Mouse (Mus musculus): ENCODE results near the gene Ercc2. TPM values are rescaled to one million over a fixed set of nuclear protein-coding genes. Genes with fewer than 3 reads are reported as not detected.

Ercc2 gene
- polyA plus RNA-seq, 1 experiment from 2014 or later, result 17.4 TPM

DNA sequence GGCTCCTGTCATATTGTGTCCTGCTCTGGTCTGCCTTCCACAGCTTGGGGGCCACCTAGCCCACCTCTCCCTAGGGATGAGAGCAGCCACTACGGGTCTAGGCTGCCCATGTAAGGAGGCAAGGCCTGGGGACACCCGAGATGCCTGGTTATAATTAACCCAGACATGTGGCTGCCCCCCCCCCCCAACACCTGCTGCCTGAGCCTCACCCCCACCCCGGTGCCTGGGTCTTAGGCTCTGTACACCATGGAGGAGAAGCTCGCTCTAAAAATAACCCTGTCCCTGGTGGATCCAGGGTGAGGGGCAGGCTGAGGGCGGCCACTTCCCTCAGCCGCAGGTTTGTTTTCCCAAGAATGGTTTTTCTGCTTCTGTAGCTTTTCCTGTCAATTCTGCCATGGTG is 27.9 kb downstream of the Ercc2 start:
- no peak overlapping the region for H3K27ac ChIP-seq (ENCODE audit: low read length)
- no peaks in the 10 kb centered on the region for H3K36me3 ChIP-seq (ENCODE audit: control insufficient read depth, insufficient read depth, low read length)
- 45% methylated on average over 6 of the region's 6 CpGs for WGBS
- no peak overlapping the region for H3K4me3 ChIP-seq (ENCODE audit: low read length)
- H3K27me3 ChIP-seq (ENCODE audit: control insufficient read depth, insufficient read depth, low read depth, low read length), result peaks cover 7% of the 10 kb centered on the region
- no peak for ATAC-seq (ENCODE audit: low read depth)
- no peaks in the 10 kb centered on the region for H3K4me1 ChIP-seq (replicated peaks; ENCODE audit: control insufficient read depth, insufficient read depth, low read length)
- no peak overlapping the region for H3K9ac ChIP-seq (ENCODE audit: low read length)
- H3K9me3 ChIP-seq (ENCODE audit: control insufficient read depth, low read length), result 0 out of 2 replicates have a peak, but pooled peaks cover 3% of the 10 kb centered on the region
- H3K4me2 ChIP-seq (ENCODE audit: low read depth, low read length), result no peak overlapping the region

DNA sequence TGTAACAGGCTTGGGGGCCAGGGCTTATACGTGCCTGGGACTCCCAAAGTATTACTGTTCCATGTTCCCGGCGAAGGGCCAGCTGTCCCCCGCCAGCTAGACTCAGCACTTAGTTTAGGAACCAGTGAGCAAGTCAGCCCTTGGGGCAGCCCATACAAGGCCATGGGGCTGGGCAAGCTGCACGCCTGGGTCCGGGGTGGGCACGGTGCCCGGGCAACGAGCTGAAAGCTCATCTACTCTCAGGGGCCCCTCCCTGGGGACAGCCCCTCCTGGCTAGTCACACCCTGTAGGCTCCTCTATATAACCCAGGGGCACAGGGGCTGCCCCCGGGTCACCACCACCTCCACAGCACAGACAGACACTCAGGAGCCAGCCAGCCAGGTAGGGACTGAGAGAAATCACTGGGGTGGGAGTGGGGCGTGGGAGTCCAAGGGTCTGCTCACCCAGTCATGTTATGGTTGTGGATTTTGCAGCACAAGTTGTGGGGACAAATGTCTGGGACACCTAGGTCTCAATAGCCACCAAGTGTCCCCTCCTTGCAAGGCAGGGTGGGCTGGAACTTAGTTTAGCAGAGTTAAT is 29.0 kb downstream of the Ercc2 start:
- no peaks in the 10 kb centered on the region for H3K36me3 ChIP-seq (ENCODE audit: control insufficient read depth, insufficient read depth, low read length)
- WGBS, result 65% methylated on average over 11 of the region's 11 CpGs
- H3K4me2 ChIP-seq (ENCODE audit: low read depth, low read length), result no peak overlapping the region
- no peak overlapping the region for H3K9ac ChIP-seq (ENCODE audit: low read length)
- H3K4me1 ChIP-seq (replicated peaks; ENCODE audit: control insufficient read depth, insufficient read depth, low read length), result no peaks in the 10 kb centered on the region
- H3K4me3 ChIP-seq (ENCODE audit: low read length), result no peak overlapping the region
- H3K9me3 ChIP-seq (ENCODE audit: control insufficient read depth, low read length), result 0 out of 2 replicates have a peak, but pooled peaks cover 3% of the 10 kb centered on the region
- peak; percentile 23; the same call in 1 of the 2 replicates for ATAC-seq (ENCODE audit: low read depth)
- H3K27ac ChIP-seq (ENCODE audit: low read length), result no peak overlapping the region
- no peaks in the 10 kb centered on the region for H3K27me3 ChIP-seq (ENCODE audit: control insufficient read depth, insufficient read depth, low read depth, low read length)

DNA sequence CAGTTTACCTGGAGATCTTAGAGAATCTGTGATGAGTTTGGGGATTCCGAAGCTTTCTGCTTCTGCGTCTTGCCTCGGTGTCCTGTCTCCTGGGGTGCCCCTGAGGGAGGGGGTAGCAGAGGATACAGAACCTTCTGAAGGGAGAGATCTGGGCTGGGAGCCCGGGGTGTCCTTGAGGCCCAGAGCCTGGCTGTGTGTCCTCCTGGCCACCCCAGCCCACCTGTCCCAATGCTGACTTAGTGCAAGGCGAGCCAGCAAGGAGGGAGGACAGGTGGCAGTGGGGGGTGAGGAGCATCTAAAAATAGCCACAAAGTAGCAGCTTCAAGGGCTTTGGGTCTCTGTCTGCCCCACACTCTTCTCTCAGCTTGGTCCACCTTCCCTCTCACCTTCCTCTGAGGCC is 30.0 kb downstream of the Ercc2 start:
- Histone ChIP-seq H3K4me2 (ENCODE audit: low read depth, low read length) (no peak overlapping the region), H3K27me3 (ENCODE audit: control insufficient read depth, insufficient read depth, low read depth, low read length) (no peaks in the 10 kb centered on the region), H3K27ac (ENCODE audit: low read length) (no peak overlapping the region), H3K4me3 (ENCODE audit: low read length) (no peak overlapping the region), H3K9me3 (ENCODE audit: control insufficient read depth, low read length) (0 out of 2 replicates have a peak, but pooled peaks cover 3% of the 10 kb centered on the region), H3K36me3 (ENCODE audit: control insufficient read depth, insufficient read depth, low read length) (no peaks in the 10 kb centered on the region), H3K9ac (ENCODE audit: low read length) (no peak overlapping the region), H3K4me1 (replicated peaks; ENCODE audit: control insufficient read depth, insufficient read depth, low read length) (no peaks in the 10 kb centered on the region)
- no peak for ATAC-seq (ENCODE audit: low read depth)
- WGBS, result 66% methylated on average over 5 of the region's 5 CpGs

DNA sequence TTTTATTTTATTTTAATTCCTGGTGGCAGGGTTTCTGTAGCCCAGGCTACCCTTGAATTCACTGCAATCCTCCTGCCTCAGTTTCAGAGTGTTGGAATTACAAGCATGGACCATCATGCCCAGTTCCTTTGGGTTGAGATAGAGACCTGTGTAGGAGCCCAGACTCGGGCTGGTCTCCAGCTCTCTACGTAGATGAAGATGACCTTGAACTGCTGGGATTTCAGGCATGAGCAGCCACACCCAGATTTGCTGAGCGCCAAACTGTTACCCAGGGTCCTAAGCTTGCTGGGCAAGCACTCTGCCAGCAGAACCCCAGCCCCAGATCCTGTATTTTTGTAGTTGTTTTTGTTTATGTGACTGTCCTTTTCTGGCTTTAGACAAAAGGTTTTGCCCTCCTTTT is 31.7 kb downstream of the Ercc2 start:
- 86% methylated on average over 3 of the region's 3 CpGs for WGBS
- H3K9me3 ChIP-seq (ENCODE audit: control insufficient read depth, low read length), result 0 out of 2 replicates have a peak, but pooled peaks cover 3% of the 10 kb centered on the region
- no peaks in the 10 kb centered on the region for H3K4me1 ChIP-seq (replicated peaks; ENCODE audit: control insufficient read depth, insufficient read depth, low read length)
- H3K27ac ChIP-seq (ENCODE audit: low read length), result no peak overlapping the region
- H3K4me3 ChIP-seq (ENCODE audit: low read length), result no peak overlapping the region
- no peaks in the 10 kb centered on the region for H3K36me3 ChIP-seq (ENCODE audit: control insufficient read depth, insufficient read depth, low read length)
- no peak overlapping the region for H3K4me2 ChIP-seq (ENCODE audit: low read depth, low read length)
- H3K9ac ChIP-seq (ENCODE audit: low read length), result no peak overlapping the region
- ATAC-seq (ENCODE audit: low read depth), result no peak
- H3K27me3 ChIP-seq (ENCODE audit: control insufficient read depth, insufficient read depth, low read depth, low read length), result peaks cover 2% of the 10 kb centered on the region; the same call in 1 of the 2 replicates

DNA sequence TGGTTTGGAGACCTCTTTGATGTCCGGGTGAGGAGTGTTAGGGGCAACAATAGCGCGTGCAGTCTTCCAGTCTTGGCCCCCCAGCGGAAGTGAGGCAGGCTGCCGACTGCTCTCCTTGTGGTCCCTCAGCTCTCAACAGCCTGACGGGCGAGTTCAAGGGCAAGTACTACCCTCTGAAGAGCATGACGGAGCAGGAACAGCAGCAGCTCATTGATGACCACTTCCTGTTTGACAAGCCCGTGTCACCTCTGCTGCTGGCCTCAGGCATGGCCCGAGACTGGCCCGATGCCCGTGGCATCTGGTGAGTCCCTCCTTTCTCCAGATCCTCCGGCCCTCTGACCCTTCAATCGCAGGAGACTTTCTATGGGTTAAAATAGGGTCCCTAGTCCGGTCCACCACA is 34.8 kb downstream of the Ercc2 start:
- H3K4me3 ChIP-seq (ENCODE audit: low read length), result no peak overlapping the region
- H3K4me2 ChIP-seq (ENCODE audit: low read depth, low read length), result no peak overlapping the region
- H3K27ac ChIP-seq (ENCODE audit: low read length), result no peak overlapping the region
- no peak for ATAC-seq (ENCODE audit: low read depth)
- WGBS, result 38% methylated on average over 15 of the region's 15 CpGs
- H3K27me3 ChIP-seq (ENCODE audit: control insufficient read depth, insufficient read depth, low read depth, low read length), result peaks cover 12% of the 10 kb centered on the region
- no peak overlapping the region for H3K9ac ChIP-seq (ENCODE audit: low read length)
- 0 out of 2 replicates have a peak, but pooled peaks cover 3% of the 10 kb centered on the region for H3K9me3 ChIP-seq (ENCODE audit: control insufficient read depth, low read length)
- H3K4me1 ChIP-seq (replicated peaks; ENCODE audit: control insufficient read depth, insufficient read depth, low read length), result no peaks in the 10 kb centered on the region; the same call in 1 of the 2 replicates
- H3K36me3 ChIP-seq (ENCODE audit: control insufficient read depth, insufficient read depth, low read length), result no peaks in the 10 kb centered on the region

DNA sequence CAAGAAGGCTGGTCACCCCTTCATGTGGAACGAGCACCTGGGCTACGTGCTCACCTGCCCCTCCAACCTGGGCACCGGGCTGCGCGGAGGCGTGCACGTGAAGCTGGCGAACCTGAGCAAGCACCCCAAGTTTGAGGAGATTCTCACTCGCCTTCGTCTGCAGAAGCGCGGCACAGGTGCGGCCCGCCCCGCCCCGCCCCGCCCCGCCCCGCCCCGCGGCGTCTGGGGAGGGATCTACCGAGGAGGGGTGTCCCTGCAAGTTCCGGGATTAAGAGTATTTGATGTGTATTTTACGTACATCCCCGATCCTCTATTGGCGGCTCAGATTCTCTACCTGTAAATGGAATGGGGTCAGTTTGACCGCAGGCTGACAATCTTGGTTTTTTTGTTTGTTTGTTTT is 38.3 kb downstream of the Ercc2 start:
- Histone ChIP-seq H3K27me3 (ENCODE audit: control insufficient read depth, insufficient read depth, low read depth, low read length) (peaks cover 12% of the 10 kb centered on the region), H3K27ac (ENCODE audit: low read length) (no peak overlapping the region), H3K9ac (ENCODE audit: low read length) (no peak overlapping the region), H3K9me3 (ENCODE audit: control insufficient read depth, low read length) (no peaks in the 10 kb centered on the region), H3K4me1 (replicated peaks; ENCODE audit: control insufficient read depth, insufficient read depth, low read length) (no peaks in the 10 kb centered on the region; the same call in 1 of the 2 replicates), H3K36me3 (ENCODE audit: control insufficient read depth, insufficient read depth, low read length) (0 out of 2 replicates have a peak, but pooled peaks cover 3% of the 10 kb centered on the region), H3K4me3 (ENCODE audit: low read length) (no peak overlapping the region; the same call in 1 of the 2 replicates), H3K4me2 (ENCODE audit: low read depth, low read length) (peak overlapping the region; percentile 24)
- ATAC-seq (ENCODE audit: low read depth), result no peak
- 7% methylated on average over 28 of the region's 28 CpGs for WGBS

DNA sequence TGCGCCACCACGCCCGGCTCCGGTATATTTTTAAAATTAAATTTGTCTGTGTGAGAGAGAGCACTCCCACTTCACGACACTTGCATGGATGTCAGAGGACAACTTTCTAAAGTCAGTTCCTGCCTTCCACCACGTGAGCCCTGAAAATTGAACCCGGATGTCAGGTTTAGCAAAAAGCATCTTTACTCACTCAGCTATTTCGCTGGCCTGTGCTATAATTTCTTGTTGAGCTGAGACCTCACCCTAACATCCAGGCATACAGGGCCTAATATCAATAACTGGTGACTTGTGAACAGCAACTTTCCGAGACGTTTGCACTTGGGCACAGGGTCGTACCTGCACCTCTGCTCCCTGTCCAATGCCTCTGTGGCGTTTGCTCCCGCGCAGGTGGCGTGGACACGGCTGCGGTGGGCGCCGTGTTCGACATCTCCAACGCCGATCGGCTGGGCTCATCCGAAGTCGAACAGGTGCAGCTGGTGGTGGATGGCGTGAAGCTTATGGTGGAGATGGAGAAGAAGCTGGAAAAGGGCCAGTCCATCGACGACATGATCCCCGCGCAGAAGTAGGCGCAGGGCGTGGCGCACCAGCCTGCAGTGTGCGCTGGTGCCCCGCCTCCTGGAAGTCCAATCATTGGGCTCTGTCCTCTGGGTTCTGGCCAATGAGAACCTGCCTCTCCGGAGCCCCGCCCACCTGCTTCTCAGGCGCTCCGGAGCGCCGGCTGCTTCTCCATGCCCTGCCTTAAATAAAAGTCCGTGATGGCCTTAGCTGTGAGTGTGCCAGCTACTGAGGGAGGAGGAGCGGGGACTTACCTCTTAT is 39.2 kb downstream of the Ercc2 start:
- no peak overlapping the region for H3K27ac ChIP-seq (ENCODE audit: low read length)
- H3K36me3 ChIP-seq (ENCODE audit: control insufficient read depth, insufficient read depth, low read length), result 0 out of 2 replicates have a peak, but pooled peaks cover 5% of the 10 kb centered on the region
- WGBS, result 11% methylated on average over 43 of the region's 43 CpGs
- no peak overlapping the region for H3K9ac ChIP-seq (ENCODE audit: low read length)
- no peaks in the 10 kb centered on the region; the same call in 1 of the 2 replicates for H3K4me1 ChIP-seq (replicated peaks; ENCODE audit: control insufficient read depth, insufficient read depth, low read length)
- H3K27me3 ChIP-seq (ENCODE audit: control insufficient read depth, insufficient read depth, low read depth, low read length), result peaks cover 12% of the 10 kb centered on the region
- H3K4me2 ChIP-seq (ENCODE audit: low read depth, low read length), result peak overlapping the region; percentile 61
- H3K4me3 ChIP-seq (ENCODE audit: low read length), result peak overlapping the region; percentile 38
- ATAC-seq (ENCODE audit: low read depth), result peak; percentile 97
- no peaks in the 10 kb centered on the region for H3K9me3 ChIP-seq (ENCODE audit: control insufficient read depth, low read length)

DNA sequence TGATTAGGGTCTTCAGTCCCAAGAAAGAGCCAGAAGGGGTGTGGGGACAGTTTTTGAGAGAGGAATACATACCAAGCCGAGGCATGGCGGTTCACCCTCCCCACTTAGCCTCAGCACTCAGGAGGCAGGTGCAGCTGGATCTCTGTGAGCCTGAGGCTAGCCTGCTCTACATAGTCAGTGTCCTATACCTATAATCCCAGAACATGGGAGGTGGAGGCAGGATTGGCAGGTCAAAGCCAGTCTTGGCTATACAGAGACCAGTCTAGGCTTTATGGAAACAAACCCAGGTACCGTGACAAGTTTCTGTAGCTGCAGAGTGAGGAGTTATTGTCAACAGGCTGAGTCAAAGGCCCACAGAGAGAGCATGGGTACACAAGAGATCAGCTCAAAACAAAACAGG is 41.3 kb downstream of the Ercc2 start:
- no peaks in the 10 kb centered on the region for H3K9me3 ChIP-seq (ENCODE audit: control insufficient read depth, low read length)
- WGBS, result 86% methylated on average over 3 of the region's 3 CpGs
- H3K4me2 ChIP-seq (ENCODE audit: low read depth, low read length), result no peak overlapping the region
- ATAC-seq (ENCODE audit: low read depth), result no peak
- no peak overlapping the region for H3K27ac ChIP-seq (ENCODE audit: low read length)
- H3K9ac ChIP-seq (ENCODE audit: low read length), result no peak overlapping the region
- peaks cover 21% of the 10 kb centered on the region; the same call in 1 of the 2 replicates for H3K36me3 ChIP-seq (ENCODE audit: control insufficient read depth, insufficient read depth, low read length)
- no peaks in the 10 kb centered on the region; the same call in 1 of the 2 replicates for H3K4me1 ChIP-seq (replicated peaks; ENCODE audit: control insufficient read depth, insufficient read depth, low read length)
- peaks cover 12% of the 10 kb centered on the region for H3K27me3 ChIP-seq (ENCODE audit: control insufficient read depth, insufficient read depth, low read depth, low read length)
- H3K4me3 ChIP-seq (ENCODE audit: low read length), result no peak overlapping the region

DNA sequence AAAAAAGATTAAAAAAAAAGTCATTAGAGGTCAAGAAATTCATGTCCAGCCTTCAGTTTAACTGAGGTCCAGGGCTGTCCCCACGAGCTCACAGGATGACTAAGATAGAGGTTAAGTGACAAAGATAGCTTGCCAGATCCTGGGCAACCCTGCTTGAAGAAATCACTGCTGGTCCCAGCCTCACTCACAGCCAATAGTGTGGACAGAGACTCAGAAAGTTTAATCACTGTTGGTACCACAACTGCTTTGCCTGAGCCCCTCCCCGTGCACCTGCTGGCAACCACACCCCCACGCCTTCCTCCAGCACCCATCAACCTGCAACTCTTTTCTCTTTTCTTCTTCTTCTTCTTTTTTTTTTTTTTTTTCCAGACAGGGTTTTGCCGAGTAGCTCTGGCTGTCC is 42.2 kb downstream of the Ercc2 start:
- Histone ChIP-seq H3K4me2 (ENCODE audit: low read depth, low read length) (no peak overlapping the region), H3K4me1 (replicated peaks; ENCODE audit: control insufficient read depth, insufficient read depth, low read length) (no peaks in the 10 kb centered on the region; the same call in 1 of the 2 replicates), H3K9me3 (ENCODE audit: control insufficient read depth, low read length) (no peaks in the 10 kb centered on the region), H3K27me3 (ENCODE audit: control insufficient read depth, insufficient read depth, low read depth, low read length) (peaks cover 10% of the 10 kb centered on the region), H3K27ac (ENCODE audit: low read length) (no peak overlapping the region), H3K4me3 (ENCODE audit: low read length) (no peak overlapping the region), H3K36me3 (ENCODE audit: control insufficient read depth, insufficient read depth, low read length) (peaks cover 27% of the 10 kb centered on the region), H3K9ac (ENCODE audit: low read length) (no peak overlapping the region)
- 61% methylated on average over 4 of the region's 4 CpGs for WGBS
- no peak for ATAC-seq (ENCODE audit: low read depth)

Data from lung, embryonic 16.5 days (tissue).